Mouse (Mus musculus): ENCODE results near the gene Slco2b1. TPM values are rescaled to one million over a fixed set of nuclear protein-coding genes. Genes with fewer than 3 reads are reported as not detected.

The Slco2b1 gene
- polyA plus RNA-seq, 1 experiment from 2014 or later, result 1.6 TPM

DNA sequence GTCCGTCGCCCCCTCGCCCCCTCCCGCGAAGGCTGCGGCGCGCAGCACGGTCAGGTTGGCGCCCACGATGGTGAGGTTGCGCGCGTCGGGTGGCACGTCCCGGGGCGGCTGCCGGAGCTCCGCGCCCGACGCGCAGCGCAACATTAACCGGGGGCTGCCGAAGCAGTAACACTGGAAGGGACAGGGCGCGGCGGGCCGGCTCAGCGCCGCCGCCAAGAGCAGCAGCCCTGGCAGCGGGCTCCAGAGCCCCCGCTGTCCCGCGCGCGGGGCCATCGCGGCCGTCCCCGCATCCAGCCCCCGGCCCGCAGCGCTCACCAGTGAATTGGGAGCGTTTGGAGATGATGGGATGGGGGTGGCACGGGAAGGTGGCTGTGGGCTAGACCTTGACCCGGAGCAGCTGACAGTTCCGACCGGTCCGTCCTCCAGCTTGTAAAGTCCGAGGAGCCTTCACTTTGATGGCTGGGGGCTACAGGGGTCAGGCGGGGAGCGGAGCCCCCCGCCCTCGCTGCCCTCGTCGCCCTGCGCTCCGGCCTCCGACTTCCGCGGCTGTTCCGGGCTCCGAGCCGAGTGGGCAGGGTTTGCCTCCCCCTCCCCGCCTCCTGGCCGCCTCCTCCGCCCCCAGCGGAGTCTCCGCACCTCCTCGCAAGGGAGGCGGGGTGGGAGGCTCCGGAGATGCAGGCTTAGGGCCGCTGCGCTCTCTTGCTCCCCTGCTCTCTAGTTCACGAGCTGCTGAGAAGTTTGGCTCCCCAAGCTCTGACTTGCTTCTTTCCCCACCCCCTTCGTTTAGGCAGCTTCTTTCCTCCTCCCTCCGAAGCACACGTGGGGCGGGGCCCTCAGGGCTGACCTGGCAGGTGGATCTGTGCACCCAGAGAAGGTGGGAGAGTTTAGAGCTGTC, 84.5 kb downstream of the Slco2b1 start, which contains the start of gene Tpbgl:
TSS of gene Tpbgl (minus strand) at position 728 of the 895 bp plus-strand sequence.
- Histone ChIP-seq H3K9me3 (replicated peaks) (no peaks in the 10 kb centered on the region), H3K4me1 (peaks cover 24% of the 10 kb centered on the region), H3K36me3 (no peaks in the 10 kb centered on the region), H3K27me3 (ENCODE audit: low read depth, poor library complexity, severe bottlenecking) (peaks cover 100% of the 10 kb centered on the region), H3K27ac (peak within 1 kb of the TSS; percentile 56; the same call in 1 of the 2 replicates), H3K4me3 (peak within 1 kb of the TSS; percentile 60)
- peak; percentile 55 for DNase-seq (ENCODE audit: low spot score)
- under 1% methylated on average over 78 of the region's 83 CpGs for WGBS

DNA sequence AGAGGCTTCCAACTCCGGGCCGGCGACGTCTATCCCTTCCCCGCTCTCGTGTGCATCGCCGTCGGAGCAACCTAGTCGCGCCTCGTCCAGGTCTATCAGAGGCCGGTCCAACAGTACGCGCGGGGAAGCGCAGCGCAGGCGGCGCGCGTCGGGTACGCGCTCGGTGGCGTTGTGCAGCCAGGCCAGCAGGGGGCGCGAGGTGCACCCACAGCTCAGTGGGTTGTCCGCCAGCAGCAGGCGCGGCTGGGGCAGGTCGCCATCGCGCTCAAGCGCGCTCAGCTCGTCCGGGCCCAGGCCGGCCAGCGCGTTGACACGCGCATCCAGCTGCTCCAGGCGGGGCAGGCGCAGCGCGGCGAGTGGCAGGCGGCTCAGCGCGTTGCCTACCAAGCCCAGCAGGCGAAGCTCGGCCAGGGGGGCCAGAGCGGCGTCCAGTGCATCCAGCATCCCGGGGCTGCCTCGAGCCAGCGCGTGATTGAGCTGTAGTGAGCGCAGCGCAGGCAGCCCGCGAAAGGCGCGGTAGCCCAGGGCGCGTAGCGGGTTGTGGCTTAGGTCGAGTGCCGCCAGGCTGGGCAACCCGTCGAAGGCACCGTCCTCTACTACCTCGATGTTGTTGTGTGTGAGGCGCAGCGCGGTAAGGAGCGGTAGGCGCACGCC, 85.3 kb downstream of the Slco2b1 start:
- under 1% methylated on average over 81 of the region's 81 CpGs for WGBS
- peak overlapping the region; percentile 56; the same call in 1 of the 2 replicates for H3K27ac ChIP-seq
- peaks cover 100% of the 10 kb centered on the region for H3K27me3 ChIP-seq (ENCODE audit: low read depth, poor library complexity, severe bottlenecking)
- peak overlapping the region; percentile 60 for H3K4me3 ChIP-seq
- no peaks in the 10 kb centered on the region for H3K9me3 ChIP-seq (replicated peaks)
- H3K4me1 ChIP-seq, result peaks cover 24% of the 10 kb centered on the region
- peak; percentile 91 for DNase-seq (ENCODE audit: low spot score)
- no peaks in the 10 kb centered on the region for H3K36me3 ChIP-seq

DNA sequence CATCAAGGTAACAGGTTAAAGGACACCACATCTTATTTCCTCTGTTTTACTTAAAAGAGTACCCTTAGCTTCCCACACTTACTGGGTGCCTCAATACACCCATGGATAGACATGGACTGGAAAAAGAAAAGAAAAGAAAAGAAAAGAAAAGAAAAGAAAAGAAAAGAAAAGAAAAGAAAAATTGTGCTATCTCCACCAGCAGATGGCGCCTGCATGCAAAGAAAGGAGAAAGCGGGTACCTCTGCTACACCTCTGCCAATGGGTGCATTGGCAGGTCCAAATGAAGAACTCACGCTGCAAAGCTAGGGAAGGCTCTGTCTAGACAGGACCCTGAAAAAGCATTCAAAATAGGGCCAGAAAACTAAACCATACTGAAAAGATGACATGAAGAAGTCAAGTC, 92.3 kb downstream of the Slco2b1 start:
- Histone ChIP-seq H3K27me3 (ENCODE audit: low read depth, poor library complexity, severe bottlenecking) (peaks cover 38% of the 10 kb centered on the region), H3K27ac (no peak overlapping the region), H3K4me1 (no peaks in the 10 kb centered on the region), H3K4me3 (no peak overlapping the region), H3K9me3 (replicated peaks) (no peaks in the 10 kb centered on the region), H3K36me3 (no peaks in the 10 kb centered on the region)
- DNase-seq (ENCODE audit: low spot score), result peak; percentile 45
- WGBS, result 11% methylated on average over 3 of the region's 3 CpGs

DNA sequence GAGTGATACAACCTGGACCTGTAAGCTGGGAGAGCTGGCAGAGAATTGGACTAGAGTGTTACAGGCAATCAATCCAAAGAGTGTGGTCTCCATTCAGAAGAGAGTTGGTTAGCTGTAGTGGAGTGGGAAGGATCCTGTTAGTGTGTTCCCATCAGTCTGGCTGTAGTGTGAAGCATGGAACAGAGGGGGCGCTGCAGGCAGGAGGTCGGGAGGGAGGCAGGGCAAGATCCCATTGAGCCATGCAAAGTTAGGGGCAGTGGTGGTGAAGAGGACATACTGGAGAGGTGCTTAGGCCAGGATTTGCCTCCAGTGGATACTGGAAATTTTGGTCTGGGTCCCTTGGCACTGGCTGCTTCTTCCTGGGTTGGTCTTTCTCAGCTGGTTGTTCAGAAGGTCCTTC, 92.9 kb downstream of the Slco2b1 start:
- Histone ChIP-seq H3K4me1 (no peaks in the 10 kb centered on the region), H3K27me3 (ENCODE audit: low read depth, poor library complexity, severe bottlenecking) (peaks cover 33% of the 10 kb centered on the region), H3K36me3 (no peaks in the 10 kb centered on the region), H3K4me3 (no peak overlapping the region), H3K9me3 (replicated peaks) (no peaks in the 10 kb centered on the region), H3K27ac (no peak overlapping the region)
- DNase-seq (ENCODE audit: low spot score), result no peak
- WGBS, result 63% methylated on average over 2 of the region's 2 CpGs

Other genes with a start within 250 kb of the Slco2b1 start
- gene Klhl35, start 245.3 kb downstream of the Slco2b1 start, polyA plus RNA-seq (2016; fragmentation: Nextera tagmentation; extraction: Ambion mirVana), result 0.21 and 0.63 TPM in 2 replicates
- 745 and 824 TPM in 2 replicates for gene Rps3, start 227.6 kb downstream of the Slco2b1 start, polyA plus RNA-seq (2016; fragmentation: Nextera tagmentation; extraction: Ambion mirVana)
- gene Arrb1, start 175.9 kb downstream of the Slco2b1 start, polyA plus RNA-seq (2016; fragmentation: Nextera tagmentation; extraction: Ambion mirVana), result 8.8 and 10.0 TPM in 2 replicates
- gene Tpbgl, start 84.2 kb downstream of the Slco2b1 start, polyA plus RNA-seq (2016; fragmentation: Nextera tagmentation; extraction: Ambion mirVana), result 0.05 TPM in 1 of 2 replicates, not detected in the other
- gene Olfr520, start 18.9 kb upstream of the Slco2b1 start, polyA plus RNA-seq (2016; fragmentation: Nextera tagmentation; extraction: Ambion mirVana), result not detected in 2 replicates
- not detected in 2 replicates for gene Olfr521, start 52.2 kb upstream of the Slco2b1 start, polyA plus RNA-seq (2016; fragmentation: Nextera tagmentation; extraction: Ambion mirVana)
- gene Neu3, start 117.1 kb upstream of the Slco2b1 start, polyA plus RNA-seq (2016; fragmentation: Nextera tagmentation; extraction: Ambion mirVana), result 1.1 and 2.2 TPM in 2 replicates
- 0.31 and 0.35 TPM in 2 replicates for gene Xrra1, start 147.8 kb upstream of the Slco2b1 start, polyA plus RNA-seq (2016; fragmentation: Nextera tagmentation; extraction: Ambion mirVana)
- 348 and 375 TPM in 2 replicates for gene Spcs2, start 152.1 kb upstream of the Slco2b1 start, polyA plus RNA-seq (2016; fragmentation: Nextera tagmentation; extraction: Ambion mirVana)

Data from limb, embryonic 10.5 days (tissue).